Mouse (Mus musculus) embryonic facial prominence, embryonic 12.5 days (tissue): ENCODE results near the gene Gm17428. TPM values are rescaled to one million over a fixed set of nuclear protein-coding genes. Genes with fewer than 3 reads are reported as not detected.
"Not testable (repeated sequence)": the region's sequence is repeated elsewhere in the genome, so short reads cannot be mapped to it uniquely, and the experiment has no call there.

Source experiments
- ATAC-seq: fragments of 200-750 bp; cut with Nextera tagmentation; 2 replicates; pipeline ENCODE4 v1.8.0; 2017; ENCODE audit not compliant: insufficient number of reproducible peaks, insufficient read depth, low FRiP score, low TSS enrichment
- H3K27ac ChIP-seq: fragments of 300-500 bp; sonication (generic); 2 replicates; pipeline ENCODE4 v1.5.1; 2016; ENCODE audit warnings: mild to moderate bottlenecking
- H3K27me3 ChIP-seq: fragments of 300-500 bp; sonication (generic); 2 replicates; pipeline ENCODE4 v1.6.1; 2016; ENCODE audit warnings: mild to moderate bottlenecking, moderate library complexity
- H3K36me3 ChIP-seq: fragments of 300-500 bp; sonication (generic); 2 replicates; pipeline ENCODE4 v1.6.1; 2016; ENCODE audit warnings: mild to moderate bottlenecking
- H3K4me1 ChIP-seq: fragments of 300-500 bp; sonication (generic); 2 replicates; pipeline ENCODE4 v1.6.1; 2016
- H3K4me2 ChIP-seq: fragments of 300-500 bp; sonication (generic); replicated peaks from 2 replicates; pipeline ENCODE4 v1.6.1; 2016; ENCODE audit warnings: mild to moderate bottlenecking, moderate library complexity
- H3K4me3 ChIP-seq: fragments of 300-500 bp; sonication (generic); 2 replicates; pipeline ENCODE4 v1.5.1; 2016; ENCODE audit warnings: mild to moderate bottlenecking
- H3K9ac ChIP-seq: fragments of 300-500 bp; sonication (generic); 2 replicates; pipeline ENCODE4 v1.6.1; 2016; ENCODE audit warnings: mild to moderate bottlenecking, moderate library complexity
- H3K9me3 ChIP-seq: fragments of 300-500 bp; sonication (generic); 2 replicates; pipeline ENCODE4 v1.6.1; 2016; ENCODE audit warnings: mild to moderate bottlenecking, moderate library complexity
- WGBS: fragments of 180-500 bp; shearing (Covaris S2); methylation state at CpG from one replicate; pipeline ENCODE4 v1.1.7; 2016; 5-methylcytosine and 5-hydroxymethylcytosine counted together
- polyA plus RNA-seq: library from polyadenylated mRNA; unstranded; fragments of >200 nt; fragmentation: Nextera tagmentation; extraction: Ambion mirVana; gene quantifications from 2 replicates; pipeline ENCODE4 v1.2.1, GENCODE M21; 2016

Gm17428 gene
- polyA plus RNA-seq, 1 experiment from 2014 or later: not detected

- no peaks in the 10 kb centered on the region for H3K36me3 ChIP-seq
- 80% methylated on average over 3 of the region's 3 CpGs for WGBS
- ATAC-seq: no peak
- no peak overlapping the region for H3K4me2 ChIP-seq
- no peak overlapping the region for H3K9ac ChIP-seq
- H3K4me1 ChIP-seq: peaks cover 12% of the 10 kb centered on the region
- H3K27me3 ChIP-seq: no peaks in the 10 kb centered on the region
- H3K9me3 ChIP-seq: no peaks in the 10 kb centered on the region
- no peak overlapping the region for H3K4me3 ChIP-seq
- no peak overlapping the region for H3K27ac ChIP-seq
These were observed 36.6 kb upstream of the Gm17428 start for GRCm38 (mm10) chr14:54940176-54940530.

- no peaks in the 10 kb centered on the region for H3K36me3 ChIP-seq
These were observed 35.4 kb upstream of the Gm17428 start for GRCm38 (mm10) chr14:54941024-54941978.

DNA sequence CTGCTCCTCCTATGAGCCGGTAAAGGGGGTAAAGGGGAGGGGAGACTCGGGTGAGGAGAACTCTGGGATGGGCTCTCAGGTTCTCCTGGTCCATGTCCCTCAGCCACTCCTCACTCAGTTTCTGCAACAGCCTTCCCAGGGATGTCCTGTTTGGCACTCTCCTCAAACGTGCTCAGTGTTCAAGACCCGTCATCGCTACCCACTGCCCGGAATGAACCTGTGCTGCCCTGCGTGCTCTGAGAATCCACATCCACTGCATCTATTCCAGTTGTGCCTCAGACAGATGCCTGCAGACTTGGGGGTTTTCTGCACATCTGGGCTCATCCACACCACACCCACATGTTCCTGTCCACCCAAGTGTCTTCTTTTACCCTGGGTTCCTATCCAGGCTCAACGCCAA, 34.3 kb upstream of the Gm17428 start:
- Histone ChIP-seq H3K27me3 (no peaks in the 10 kb centered on the region), H3K9ac (no peak overlapping the region), H3K4me3 (no peak overlapping the region), H3K4me2 (no peak overlapping the region), H3K36me3 (no peaks in the 10 kb centered on the region), H3K4me1 (no peaks in the 10 kb centered on the region), H3K27ac (no peak overlapping the region), H3K9me3 (no peaks in the 10 kb centered on the region)
- 89% methylated on average over 8 of the region's 8 CpGs for WGBS
- no peak for ATAC-seq

More at GRCm38 (mm10) chr14:54941024-54941978, 35.4 kb upstream of the Gm17428 start:
- Histone ChIP-seq H3K27me3 (no peaks in the 10 kb centered on the region), H3K4me3 (no peak overlapping the region), H3K9me3 (no peaks in the 10 kb centered on the region), H3K4me2 (no peak overlapping the region), H3K9ac (no peak overlapping the region), H3K27ac (no peak overlapping the region), H3K4me1 (peaks cover 6% of the 10 kb centered on the region)
- WGBS: 60% methylated on average over 13 of the region's 13 CpGs
- ATAC-seq: no peak

- Histone ChIP-seq H3K4me2 (no peak overlapping the region), H3K36me3 (no peaks in the 10 kb centered on the region), H3K27ac (no peak overlapping the region), H3K4me3 (no peak overlapping the region), H3K9ac (no peak overlapping the region), H3K4me1 (no peaks in the 10 kb centered on the region), H3K27me3 (no peaks in the 10 kb centered on the region), H3K9me3 (no peaks in the 10 kb centered on the region)
- ATAC-seq: no peak
- 91% methylated on average over 7 of the region's 7 CpGs for WGBS
These were observed 32.8 kb upstream of the Gm17428 start for GRCm38 (mm10) chr14:54943971-54944370.

DNA sequence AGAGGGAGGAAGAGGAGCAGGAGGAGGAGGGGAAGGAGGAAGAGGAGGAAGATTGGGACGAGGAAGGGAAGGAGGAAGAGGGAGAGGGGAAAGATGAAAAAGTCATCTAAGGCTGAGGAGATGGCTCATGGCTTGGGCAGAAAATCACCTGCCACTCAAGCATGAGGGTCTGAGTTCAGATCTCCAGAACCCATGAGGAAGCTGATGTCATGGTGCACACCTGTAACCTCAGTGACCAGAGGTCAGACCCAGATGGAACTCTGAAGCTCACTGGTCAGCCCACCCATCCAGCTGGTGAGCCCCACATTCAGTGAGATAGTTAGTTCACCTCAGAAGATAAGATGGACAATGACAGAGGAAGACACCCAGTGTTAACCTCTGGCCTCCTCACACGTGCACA, 31.8 kb upstream of the Gm17428 start:
- H3K36me3 ChIP-seq: no peaks in the 10 kb centered on the region
- no peak overlapping the region for H3K9ac ChIP-seq
- H3K9me3 ChIP-seq: no peaks in the 10 kb centered on the region
- no peaks in the 10 kb centered on the region for H3K4me1 ChIP-seq
- 73% methylated on average over 2 of the region's 2 CpGs for WGBS
- H3K4me3 ChIP-seq: no peak overlapping the region
- no peak overlapping the region for H3K27ac ChIP-seq
- H3K4me2 ChIP-seq: no peak overlapping the region
- no peak for ATAC-seq
- no peaks in the 10 kb centered on the region for H3K27me3 ChIP-seq

DNA sequence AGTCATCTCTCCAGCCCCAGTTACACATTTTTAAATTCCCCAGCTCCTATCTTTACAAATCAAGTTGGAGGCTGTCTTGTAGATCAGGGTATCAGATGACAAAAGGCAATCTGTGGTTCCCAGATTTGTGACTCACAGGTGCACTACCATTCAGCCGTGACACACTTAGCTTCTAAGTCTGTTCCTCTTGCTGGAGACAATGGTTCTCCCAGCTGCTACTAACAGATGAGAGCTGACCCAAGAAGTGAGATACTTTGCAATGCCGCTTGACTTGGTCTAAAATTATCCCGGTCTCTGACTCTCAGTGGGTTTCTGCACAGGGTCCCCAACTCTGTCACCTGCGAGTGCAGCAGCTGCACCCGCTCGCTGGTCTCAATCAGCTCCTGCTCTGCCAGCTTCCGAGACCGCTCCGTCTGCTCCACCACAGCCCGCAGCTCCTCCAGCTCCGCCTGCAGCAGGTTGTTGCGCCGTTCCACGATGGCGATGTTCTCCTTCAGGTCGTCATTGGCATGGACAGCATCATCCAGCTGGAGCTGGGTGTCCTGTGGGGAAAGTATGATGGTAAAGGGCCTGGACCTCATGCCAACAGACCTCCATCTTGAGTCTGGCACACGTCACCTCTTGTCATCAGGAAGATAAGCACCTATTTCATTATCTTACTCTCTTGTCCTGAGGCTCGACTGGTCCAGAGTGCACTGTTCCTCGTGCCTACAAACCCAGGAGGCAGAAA, 30.6 kb upstream of the Gm17428 start:
- WGBS: 82% methylated on average over 19 of the region's 19 CpGs
- Histone ChIP-seq H3K4me3 (no peak overlapping the region), H3K27ac (no peak overlapping the region), H3K9me3 (no peaks in the 10 kb centered on the region), H3K4me1 (no peaks in the 10 kb centered on the region), H3K4me2 (no peak overlapping the region), H3K36me3 (no peaks in the 10 kb centered on the region), H3K9ac (no peak overlapping the region), H3K27me3 (no peaks in the 10 kb centered on the region)
- no peak for ATAC-seq

- not testable (repeated sequence) for H3K9me3 ChIP-seq, ATAC-seq, H3K27me3 ChIP-seq, H3K9ac ChIP-seq, H3K27ac ChIP-seq, H3K4me1 ChIP-seq, H3K4me3 ChIP-seq, H3K36me3 ChIP-seq, H3K4me2 ChIP-seq
- 91% methylated on average over 11 of the region's 11 CpGs for WGBS
These were observed 29.7 kb upstream of the Gm17428 start for GRCm38 (mm10) chr14:54947008-54947407.

DNA sequence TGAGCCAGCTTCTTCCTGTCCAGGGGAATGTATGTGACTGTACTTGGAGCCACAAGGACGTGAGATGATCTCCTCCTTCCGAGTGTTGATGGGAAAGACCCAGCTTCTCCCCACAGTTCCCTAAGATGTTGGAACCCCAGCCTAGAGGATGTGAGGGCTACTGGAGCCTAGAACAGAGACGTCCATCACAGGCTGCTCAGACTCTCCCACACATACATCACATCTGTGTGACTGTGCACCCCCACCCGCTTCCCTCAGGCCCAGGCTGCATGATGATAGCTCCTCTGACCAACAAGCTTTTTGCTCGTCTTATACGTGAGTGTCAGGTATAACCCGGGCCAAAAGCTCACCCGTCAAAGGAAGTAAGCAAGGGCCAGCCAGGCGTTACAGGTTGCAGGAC, 28.0 kb upstream of the Gm17428 start:
- Histone ChIP-seq H3K36me3 (no peaks in the 10 kb centered on the region), H3K4me1 (no peaks in the 10 kb centered on the region), H3K4me2 (no peak overlapping the region), H3K9ac (no peak overlapping the region), H3K27ac (no peak overlapping the region), H3K9me3 (no peaks in the 10 kb centered on the region), H3K4me3 (no peak overlapping the region), H3K27me3 (no peaks in the 10 kb centered on the region)
- WGBS: 85% methylated on average over 9 of the region's 9 CpGs
- ATAC-seq: no peak

- H3K4me3 ChIP-seq: no peak overlapping the region
- 51% methylated on average over 12 of the region's 12 CpGs for WGBS
- H3K36me3 ChIP-seq: no peaks in the 10 kb centered on the region
- no peak overlapping the region for H3K27ac ChIP-seq
- no peaks in the 10 kb centered on the region for H3K27me3 ChIP-seq
- no peak overlapping the region for H3K4me2 ChIP-seq
- no peaks in the 10 kb centered on the region for H3K4me1 ChIP-seq
- no peak for ATAC-seq
- no peaks in the 10 kb centered on the region for H3K9me3 ChIP-seq
- no peak overlapping the region for H3K9ac ChIP-seq
These were observed 26.2 kb upstream of the Gm17428 start for GRCm38 (mm10) chr14:54950493-54950892.

- ATAC-seq: no peak
- 85% methylated on average over 6 of the region's 6 CpGs for WGBS
- Histone ChIP-seq H3K4me3 (no peak overlapping the region), H3K36me3 (no peaks in the 10 kb centered on the region), H3K9me3 (no peaks in the 10 kb centered on the region), H3K4me1 (no peaks in the 10 kb centered on the region), H3K9ac (no peak overlapping the region), H3K27ac (no peak overlapping the region), H3K27me3 (no peaks in the 10 kb centered on the region), H3K4me2 (no peak overlapping the region)
These were observed 25.1 kb upstream of the Gm17428 start for GRCm38 (mm10) chr14:54951587-54951986.

GRCm38 (mm10) chr14:54953664-54954206, 23.0 kb upstream of the Gm17428 start:
- Histone ChIP-seq H3K4me3 (no peak overlapping the region), H3K27me3 (no peaks in the 10 kb centered on the region), H3K27ac (no peak overlapping the region), H3K4me1 (no peaks in the 10 kb centered on the region), H3K4me2 (no peak overlapping the region), H3K9ac (no peak overlapping the region), H3K9me3 (no peaks in the 10 kb centered on the region), H3K36me3 (no peaks in the 10 kb centered on the region)
- no peak for ATAC-seq
- WGBS: 92% methylated on average over 8 of the region's 8 CpGs

- no peak for ATAC-seq
- no peaks in the 10 kb centered on the region for H3K9me3 ChIP-seq
These were observed 22.3 kb upstream of the Gm17428 start for GRCm38 (mm10) chr14:54954474-54954873.

More at GRCm38 (mm10) chr14:54954474-54954873, 22.3 kb upstream of the Gm17428 start:
- no peak overlapping the region for H3K4me2 ChIP-seq
- H3K36me3 ChIP-seq: no peaks in the 10 kb centered on the region
- WGBS: 57% methylated on average over 3 of the region's 3 CpGs
- H3K4me3 ChIP-seq: no peak overlapping the region
- H3K27me3 ChIP-seq: no peaks in the 10 kb centered on the region
- H3K9ac ChIP-seq: no peak overlapping the region
- no peaks in the 10 kb centered on the region for H3K4me1 ChIP-seq
- no peak overlapping the region for H3K27ac ChIP-seq
